Mouse (Mus musculus) frontal cortex, adult 2 months (tissue): ENCODE results near the gene Srf. TPM values are rescaled to one million over a fixed set of nuclear protein-coding genes. Genes with fewer than 3 reads are reported as not detected.
"Not testable (repeated sequence)": the region's sequence is repeated elsewhere in the genome, so short reads cannot be mapped to it uniquely, and the experiment has no call there.

Experiments
- DNase-seq, 2 experiments: peaks; one replicate each; pipeline ENCODE4 v3.0.0; 2022; ENCODE audit warnings: low spot score in 1 of 2; ENCODE audit errors: extremely low spot score in 1 of 2
- polyA plus RNA-seq: library from polyadenylated mRNA; depleted of rRNA; stranded (reverse); fragments of >200 nt; gene quantifications from 2 replicates; pipeline ENCODE4 v1.2.3, GENCODE M21; 2012

Gene Srf
- polyA plus RNA-seq, 1 experiment = 74.8 TPM

- DNase-seq = not testable (repeated sequence)
Observed at GRCm38 (mm10) chr17:46557321-46557720, 1.3 kb upstream of the Srf start.

GRCm38 (mm10) chr17:46556584-46556945, 590 bp upstream of the Srf start:
- no peak for DNase-seq

DNA sequence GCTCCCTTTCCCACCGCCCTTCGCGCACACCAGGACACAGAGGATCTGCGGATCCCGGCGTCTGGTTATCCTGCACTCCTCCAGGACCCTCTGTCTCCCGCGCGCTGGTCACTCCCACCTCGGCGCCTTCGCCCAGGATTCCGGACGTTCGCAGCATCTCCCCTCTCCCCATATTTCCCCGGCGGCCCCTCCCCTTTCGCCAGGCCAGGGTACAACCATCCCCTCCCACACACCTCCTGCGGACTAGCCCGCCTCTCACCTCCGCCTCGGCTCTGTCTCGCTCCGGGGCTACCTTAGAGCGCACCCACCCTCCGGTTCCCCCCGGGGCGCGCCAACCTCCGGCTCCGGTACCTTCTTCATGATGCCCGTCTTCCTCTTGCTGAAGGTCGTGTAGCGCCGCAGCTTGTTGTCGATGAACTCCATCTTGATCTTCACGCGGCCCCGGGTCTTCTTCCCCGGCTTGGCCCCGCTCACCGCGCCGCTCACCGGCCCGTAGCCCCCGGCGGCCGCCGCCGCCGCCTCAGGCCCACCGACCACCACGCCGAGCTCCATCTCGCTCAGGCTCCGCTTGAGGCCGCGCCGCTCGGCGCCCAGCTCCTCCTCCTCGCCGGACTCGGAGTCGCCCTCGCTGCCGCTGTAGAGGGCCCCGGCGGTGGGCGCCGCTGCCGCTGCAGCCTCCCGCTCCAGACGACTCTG, 850 bp downstream of the Srf start:
- DNase-seq = no peak

GRCm38 (mm10) chr17:46554646-46554976, 1.4 kb downstream of the Srf start:
- DNase-seq = peak in 1 of 2 experiments; percentile 61

DNA sequence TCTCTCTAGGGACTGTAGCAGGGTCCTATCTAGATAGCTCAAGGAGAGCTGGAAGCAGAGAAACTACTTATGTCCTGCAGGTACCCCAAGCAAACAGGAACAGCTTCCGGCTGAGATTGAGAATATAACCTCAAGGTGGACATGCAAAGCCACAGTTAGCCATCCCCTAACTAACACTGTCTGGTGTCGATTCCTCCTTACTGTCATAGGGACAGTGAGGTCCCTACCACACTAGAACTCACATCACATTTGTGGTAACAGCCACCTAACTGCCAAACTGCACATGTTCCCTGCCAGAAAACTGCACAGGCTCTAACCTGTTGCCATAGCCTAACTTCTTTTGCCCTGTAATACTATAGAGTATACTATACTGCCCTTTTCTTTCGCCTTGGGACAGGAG, 2.0 kb downstream of the Srf start:
- no peak for DNase-seq

DNA sequence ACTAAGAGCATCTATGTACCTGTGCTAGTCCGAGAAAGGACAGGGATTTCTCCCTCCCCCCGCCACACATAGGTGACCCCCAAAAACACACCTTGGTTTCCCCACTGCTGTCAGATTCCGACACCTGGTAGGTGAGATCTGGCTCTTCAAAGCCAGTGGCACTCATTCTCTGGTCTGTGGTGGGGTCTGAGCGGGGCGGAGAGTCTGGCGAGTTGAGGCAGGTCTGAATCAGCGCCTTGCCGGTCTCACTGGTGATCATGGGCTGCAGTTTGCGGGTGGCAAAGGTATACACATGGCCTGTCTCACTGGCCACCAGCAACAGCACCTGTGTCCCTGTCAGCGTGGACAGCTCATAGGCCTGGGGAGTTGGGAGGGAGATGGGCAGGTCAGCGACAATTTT, 2.5 kb downstream of the Srf start:
- DNase-seq = no peak

GRCm38 (mm10) chr17:46552841-46553423, 3.0 kb downstream of the Srf start:
- peak; percentile 91 to 93 for DNase-seq

DNA sequence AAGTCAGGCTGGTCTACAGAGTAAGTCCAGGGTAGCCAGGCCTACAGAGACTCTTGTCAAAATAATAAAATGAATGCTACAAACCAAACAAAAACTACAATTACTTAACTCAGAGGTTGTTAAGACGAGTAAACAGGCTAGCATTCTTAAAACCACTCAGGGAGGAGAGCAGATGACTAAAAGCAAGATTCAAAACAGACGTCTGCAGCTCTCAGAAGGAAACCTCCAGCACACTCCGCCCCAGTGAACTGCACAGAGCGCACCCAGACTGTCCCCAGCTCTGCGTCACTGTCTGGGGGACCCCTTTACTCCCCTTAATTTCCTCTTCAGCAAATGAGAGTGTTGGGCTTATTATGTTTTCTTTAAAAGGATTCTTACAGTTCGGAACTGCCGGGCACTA, 3.8 kb downstream of the Srf start:
- DNase-seq = no peak

- no peak for DNase-seq
Observed at GRCm38 (mm10) chr17:46551369-46551768, 4.6 kb downstream of the Srf start.

DNA sequence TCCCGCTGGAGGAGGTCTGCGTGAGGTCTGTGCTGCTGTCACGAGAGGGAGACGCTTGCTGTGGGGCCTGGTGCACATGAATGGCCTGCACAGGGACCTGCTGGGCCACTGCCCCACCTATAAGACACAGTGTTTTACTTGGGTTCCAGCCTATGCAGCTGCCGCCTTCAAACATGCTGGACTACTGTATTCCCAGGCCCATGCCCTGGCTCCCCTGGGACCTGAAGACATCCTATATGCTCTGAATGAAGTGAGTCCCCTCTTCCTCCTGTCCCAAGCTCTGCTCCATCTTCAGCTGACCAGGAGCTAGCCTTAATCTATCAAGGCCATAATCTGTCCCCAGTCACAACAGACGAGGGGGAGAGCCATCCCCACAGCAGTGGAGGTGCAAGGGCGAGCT, 5.1 kb downstream of the Srf start:
- DNase-seq = no peak

DNA sequence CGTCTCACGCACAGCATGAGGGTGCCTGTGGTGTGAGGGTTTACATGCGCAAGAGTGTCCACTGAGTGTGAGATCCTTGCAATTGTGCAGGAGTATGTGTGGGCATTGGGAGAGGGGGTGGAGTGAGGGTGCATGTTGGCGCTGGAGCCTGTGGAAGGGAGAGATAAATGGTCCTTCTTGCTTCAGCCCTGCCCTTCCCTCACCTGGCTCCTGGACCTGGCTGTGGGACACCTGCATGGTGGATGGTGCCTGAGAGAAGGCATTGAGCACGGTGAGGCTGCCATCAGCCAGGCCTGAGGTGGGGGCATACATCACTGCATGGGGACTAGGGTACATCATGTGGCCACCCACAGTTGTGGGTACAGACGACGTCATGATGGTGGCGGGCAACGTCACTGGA, 6.3 kb downstream of the Srf start:
- no peak for DNase-seq

DNA sequence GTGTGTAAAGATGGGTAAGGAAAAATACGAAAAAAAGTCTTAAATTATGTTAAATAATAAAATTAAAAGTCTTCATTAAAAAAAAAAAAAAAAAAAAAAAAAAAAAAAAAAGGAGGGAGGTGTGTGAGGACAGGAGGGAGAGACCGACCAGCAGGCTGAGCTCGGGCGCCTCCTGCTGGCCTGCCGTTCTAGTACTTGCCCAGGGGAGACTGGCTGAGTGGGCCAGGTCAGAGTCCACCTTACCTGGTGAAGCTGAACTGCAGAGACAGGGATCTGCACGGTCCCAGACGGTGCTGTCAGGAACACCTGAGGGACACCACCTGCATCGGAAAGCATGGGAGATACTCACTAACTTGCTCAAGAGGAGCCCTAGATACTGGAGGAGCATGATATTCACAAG, 6.8 kb downstream of the Srf start:
- DNase-seq = peak in 1 of 2 experiments; percentile 35

DNA sequence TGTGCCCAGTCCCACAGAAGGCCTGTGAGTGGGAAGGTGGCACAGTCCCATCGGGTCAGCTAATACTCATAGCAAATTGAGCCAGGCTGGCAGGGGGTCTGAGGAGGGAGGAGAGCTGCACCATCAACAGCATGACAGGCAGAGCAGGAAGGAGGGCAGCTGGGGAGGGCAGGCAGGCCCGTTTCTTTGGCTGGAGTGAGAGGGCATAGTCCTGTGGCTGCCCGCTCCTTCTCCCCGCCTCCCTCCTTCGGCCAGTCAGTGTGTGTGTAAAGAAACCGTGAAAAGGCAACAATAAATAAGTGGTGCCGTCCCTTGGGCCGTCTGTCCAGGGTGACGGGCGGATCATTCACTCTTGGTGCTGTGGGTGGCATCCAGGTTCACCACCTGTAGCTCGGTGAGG, 7.2 kb downstream of the Srf start:
- no peak for DNase-seq

DNA sequence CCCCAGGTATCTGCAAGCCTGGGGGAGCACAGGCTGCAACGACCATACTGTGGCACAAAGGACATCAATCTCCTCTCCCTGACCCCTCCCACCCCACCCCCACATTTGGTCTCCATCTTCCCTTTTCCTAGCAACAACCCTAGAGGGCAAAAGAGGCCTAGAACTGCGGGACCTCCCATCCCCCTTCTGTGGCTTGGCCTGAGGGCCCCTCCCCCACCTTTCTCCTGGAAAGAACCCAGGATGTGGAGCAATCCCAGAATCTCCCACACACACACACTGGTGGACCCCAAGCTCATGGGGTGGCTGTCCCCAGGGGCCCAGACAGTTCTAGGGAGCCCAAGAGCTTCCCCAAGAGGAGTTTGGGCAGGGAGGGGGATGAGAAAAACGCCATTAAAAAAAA, 8.1 kb downstream of the Srf start:
- no peak for DNase-seq

DNA sequence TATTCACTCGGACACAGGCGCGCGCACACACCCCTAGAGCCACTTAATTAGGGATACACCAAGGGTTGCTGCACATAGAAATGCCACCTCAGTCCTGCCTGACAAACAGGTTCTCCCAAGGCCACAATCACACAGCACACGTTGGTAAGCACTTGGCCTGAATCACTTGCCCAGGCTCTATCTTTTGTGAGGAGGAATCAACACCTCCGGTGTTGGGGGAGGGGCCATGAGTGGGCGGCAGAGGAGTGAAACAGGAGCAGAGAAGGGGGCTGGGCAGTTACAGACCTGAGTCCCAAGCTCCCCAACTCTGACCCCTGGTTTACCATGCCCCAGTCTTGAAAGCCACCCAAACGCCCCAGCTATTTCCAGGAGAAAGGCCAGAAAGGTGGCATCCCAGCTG, 9.0 kb downstream of the Srf start:
- DNase-seq = no peak

GRCm38 (mm10) chr17:46546591-46546990, 9.4 kb downstream of the Srf start:
- no peak for DNase-seq

GRCm38 (mm10) chr17:46545813-46546564, 10.0 kb downstream of the Srf start, which contains the start of gene Cul9:
Gene Cul9 (minus strand): TSS chr17:46546388.
- peak; percentile 81 to 92 for DNase-seq

DNA sequence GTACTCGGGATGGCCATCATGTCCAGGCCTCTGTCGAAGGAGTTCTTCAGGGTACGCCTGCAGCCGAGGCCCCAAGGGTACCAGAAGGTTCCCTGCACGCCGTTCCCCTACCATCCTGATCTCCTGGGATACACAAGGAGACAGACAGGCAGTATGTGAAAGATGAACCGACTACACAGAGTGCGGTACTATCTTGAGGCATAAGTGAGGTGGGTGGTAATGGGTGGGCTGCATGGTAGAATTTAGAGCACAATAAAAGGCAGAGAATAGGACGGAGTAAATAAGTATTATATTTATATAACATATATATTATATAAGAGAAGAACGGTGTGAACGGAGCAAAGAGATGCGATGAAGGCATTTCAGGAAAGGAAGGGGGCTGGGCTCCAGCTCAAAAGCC, 12.3 kb downstream of the Srf start:
- peak in 1 of 2 experiments; percentile 31 for DNase-seq

GRCm38 (mm10) chr17:46525579-46526307, 30.2 kb downstream of the Srf start:
- peak in 1 of 2 experiments; percentile 70 for DNase-seq

DNA sequence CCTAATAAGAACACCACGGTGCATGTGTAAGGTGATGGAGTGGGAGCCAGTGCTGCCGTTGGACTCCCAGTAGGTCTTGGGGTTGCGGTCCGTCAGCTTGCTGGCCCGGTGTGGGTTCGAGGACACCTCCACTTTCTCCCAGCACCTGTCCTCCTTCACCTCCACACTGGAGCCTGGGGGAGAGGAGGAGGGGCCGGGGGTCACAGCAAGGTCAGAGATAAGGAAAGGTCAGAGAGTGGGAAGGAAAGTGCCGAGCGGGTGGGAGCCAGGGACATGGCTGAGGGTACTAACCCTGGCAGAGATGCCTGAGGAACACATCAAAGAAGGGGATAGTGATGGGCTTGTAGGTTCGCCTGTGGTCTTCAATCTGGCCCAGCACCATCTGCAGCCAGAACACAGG, 30.9 kb downstream of the Srf start:
- no peak for DNase-seq

DNA sequence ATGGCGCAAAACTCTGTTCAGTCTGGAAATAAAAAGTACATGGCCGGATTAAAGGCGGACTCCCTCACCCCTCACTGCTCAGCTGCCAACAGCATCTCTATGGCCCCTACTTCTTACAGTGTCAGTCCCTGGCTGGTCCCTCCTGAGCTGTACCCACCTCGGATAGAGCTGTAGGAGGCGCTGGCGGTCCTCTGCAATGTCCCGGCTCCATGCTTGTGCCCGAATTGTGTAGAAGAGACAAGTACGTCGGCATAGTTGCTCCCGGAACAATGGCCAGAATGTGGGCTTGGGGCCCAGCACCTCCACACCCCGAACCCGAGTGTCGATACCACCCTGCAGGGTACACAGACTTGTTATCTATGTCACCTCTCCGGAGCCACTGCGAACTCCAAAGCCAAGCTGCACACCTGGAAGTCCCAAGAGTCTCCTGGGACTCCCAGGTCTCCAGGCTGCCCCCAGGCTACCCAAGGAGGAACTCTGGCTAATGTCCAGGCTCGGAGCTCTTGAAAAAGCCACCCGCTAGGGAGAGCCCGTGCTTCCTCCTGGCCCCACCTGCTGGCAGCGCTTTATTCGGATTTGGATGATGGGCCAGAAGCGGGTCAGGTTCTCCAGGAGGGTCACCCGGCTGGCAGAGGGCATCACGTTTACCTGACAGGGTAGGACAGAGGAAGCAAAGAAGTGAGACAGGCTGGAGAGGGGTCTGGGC, 33.9 kb downstream of the Srf start:
- DNase-seq = no peak
